Mouse (Mus musculus) CD8-positive naive resting alpha-beta T cell, adult 2 months (primary cell): ENCODE data around the gene Spsb1.

Experiments used
- DNase-seq, 2 experiments: peaks; one replicate each; pipeline ENCODE4 v3.0.0; 2022; ENCODE audit warnings: low read depth in 2 of 2, low spot score in 2 of 2

The Spsb1 gene

GRCm38 (mm10) chr4:149918455-149919070 lies 36.3 kb downstream of the Spsb1 start:
- DNase-seq, result no peak

- DNase-seq, result no peak
Measured at GRCm38 (mm10) chr4:149916831-149917230, 38.0 kb downstream of the Spsb1 start.

- DNase-seq, result no peak
Measured at GRCm38 (mm10) chr4:149913709-149914370, 41.0 kb downstream of the Spsb1 start.

GRCm38 (mm10) chr4:149912451-149912850 lies 42.4 kb downstream of the Spsb1 start:
- peak in 1 of 2 experiments; percentile 30 for DNase-seq

- no peak for DNase-seq
Measured at GRCm38 (mm10) chr4:149910558-149910957, 44.3 kb downstream of the Spsb1 start.

GRCm38 (mm10) chr4:149909551-149909950 lies 45.3 kb downstream of the Spsb1 start:
- no peak for DNase-seq

GRCm38 (mm10) chr4:149908923-149909322 lies 45.9 kb downstream of the Spsb1 start:
- DNase-seq, result no peak

- no peak for DNase-seq
Measured at GRCm38 (mm10) chr4:149907656-149908055, 47.2 kb downstream of the Spsb1 start.

GRCm38 (mm10) chr4:149906921-149907320 lies 47.9 kb downstream of the Spsb1 start:
- no peak for DNase-seq

GRCm38 (mm10) chr4:149905302-149905974 lies 49.4 kb downstream of the Spsb1 start:
- no peak for DNase-seq

GRCm38 (mm10) chr4:149903026-149903425 lies 51.8 kb downstream of the Spsb1 start:
- DNase-seq, result no peak

- DNase-seq, result no peak
Measured at GRCm38 (mm10) chr4:149901349-149901782, 53.5 kb downstream of the Spsb1 start.

GRCm38 (mm10) chr4:149897661-149898260 lies 57.1 kb downstream of the Spsb1 start:
- DNase-seq, result no peak

GRCm38 (mm10) chr4:149896024-149896538 lies 58.8 kb downstream of the Spsb1 start:
- no peak for DNase-seq

GRCm38 (mm10) chr4:149895226-149895625 lies 59.6 kb downstream of the Spsb1 start:
- DNase-seq, result no peak

- no peak for DNase-seq
Measured at GRCm38 (mm10) chr4:149894300-149894699, 60.5 kb downstream of the Spsb1 start.

- no peak for DNase-seq
Measured at GRCm38 (mm10) chr4:149893611-149894151, 61.2 kb downstream of the Spsb1 start.

GRCm38 (mm10) chr4:149891172-149891960 lies 63.5 kb downstream of the Spsb1 start:
- no peak for DNase-seq

GRCm38 (mm10) chr4:149890551-149890950 lies 64.3 kb downstream of the Spsb1 start:
- no peak for DNase-seq

- DNase-seq, result no peak
Measured at GRCm38 (mm10) chr4:149889851-149890250, 65.0 kb downstream of the Spsb1 start.
